9 mouse cellular contexts compared by ENCODE assay signal in genomic region chr13:23464224-23464637, GRCm38 (mm10). TPM values are rescaled to one million over a fixed set of nuclear protein-coding genes. Genes with fewer than 3 reads are reported as not detected.
DNase-seq lines count a peak whose midpoint lies in the region; ATAC-seq and TF ChIP-seq lines count a peak whose summit lies in the region.
"Had no signal": no experiment of that assay in that cellular context is flagged by ENCODE, and none has a peak within 500 bp of the region (broad histone marks: within the 10 kb centered on the region; RNA-seq: fewer than 3 reads in every experiment).

No protein-coding gene starts in this region.

- H3K36me3 ChIP-seq in ES-E14 (ENCODE audit: control insufficient read depth, insufficient read depth, low read length, poor library complexity, severe bottlenecking) (no peaks in the 10 kb centered on the region), macrophage (ENCODE audit: inconsistent target) (no peaks in the 10 kb centered on the region)
- no peaks in the 10 kb centered on the region for H3K36me3 ChIP-seq in heart, embryonic 12.5 days
- no peaks in the 10 kb centered on the region for H3K36me3 ChIP-seq in spleen, adult 2 months (ENCODE audit: control insufficient read depth, insufficient read depth, low read length)

- H3K4me1 ChIP-seq in ES-E14 (ENCODE audit: control insufficient read depth in 2 of 2, insufficient read depth in 2 of 2, low read length in 2 of 2, poor library complexity in 1 of 2), result peaks cover 2 to 7% of the 10 kb centered on the region in 2 experiments; a peak in 3 of 4 replicates
- H3K4me1 ChIP-seq in heart, embryonic 12.5 days (replicated peaks), result peaks cover 18% of the 10 kb centered on the region
- peaks cover 5% of the 10 kb centered on the region for H3K4me1 ChIP-seq in spleen, adult 2 months (ENCODE audit: control insufficient read depth, insufficient read depth, insufficient read length)

- no peaks in the 10 kb centered on the region for H3K27me3 ChIP-seq in heart, embryonic 12.5 days (replicated peaks)
- peaks cover 3% of the 10 kb centered on the region for H3K27me3 ChIP-seq in spleen, adult 2 months (ENCODE audit: control insufficient read depth, insufficient read depth, low read length)

- no peak for TF ChIP-seq CTCF in spleen, adult 2 months (IDR thresholded peaks at IDR 0.05; ENCODE audit: extremely low read depth, insufficient read depth, insufficient read length, insufficient replicate concordance)

- H3K79me2 ChIP-seq in macrophage (ENCODE audit: inconsistent target), result no peaks in the 10 kb centered on the region

- H3K4me3 ChIP-seq in ES-E14 (ENCODE audit: insufficient read depth in 1 of 2, low read depth in 1 of 2, low read length in 2 of 2, poor library complexity in 1 of 2, severe bottlenecking in 1 of 2), result peak overlapping the region; percentile 49 to 55
- peak overlapping the region; percentile 66 for H3K4me3 ChIP-seq in heart, embryonic 12.5 days
- peak overlapping the region; percentile 39 for H3K4me3 ChIP-seq in macrophage (ENCODE audit: inconsistent target)
- H3K4me3 ChIP-seq in spleen, adult 2 months (ENCODE audit: extremely low read depth, insufficient read depth, insufficient read length), result peak overlapping the region; percentile 55

- H3K27ac ChIP-seq in ES-E14 (ENCODE audit: insufficient read depth, low read depth, low read length, poor library complexity, severe bottlenecking) (no peak overlapping the region), macrophage (no peak overlapping the region)
- H3K27ac ChIP-seq in heart, embryonic 12.5 days (ENCODE audit: poor library complexity, severe bottlenecking), result peak overlapping the region; percentile 40
- no peak overlapping the region for H3K27ac ChIP-seq in spleen, adult 2 months (ENCODE audit: insufficient read depth, low read length)

- peak; percentile 35 to 39 for DNase-seq in adrenal gland, adult 18-20 months (ENCODE audit: low spot score in 2 of 2)
- no peak for DNase-seq in adrenal gland, postnatal 4 days (ENCODE audit: low spot score in 2 of 2)
- DNase-seq in ES-E14 (ENCODE audit: low read depth, low spot score), result no peak
- DNase-seq in cerebellum, postnatal 25 days, result peak; percentile 69
- DNase-seq in kidney, postnatal 10 days, result peak; percentile 31
- peak in 1 of 2 experiments; percentile 5 for DNase-seq in spleen, adult 2 months (ENCODE audit: low read depth in 1 of 2, low spot score in 2 of 2)

- peak overlapping the region; percentile 92 for H3K4me2 ChIP-seq in heart, embryonic 12.5 days

- in situ Hi-C loops in ES-E14 (cut with MboI; ENCODE audit: low sequenced_read_pairs in 2 of 2, unreplicated experiment in 2 of 2), result no loop called here

- under 1% methylated on average over 29 of the region's 29 CpGs for WGBS in heart, embryonic 12.5 days
- 1% methylated on average over 29 of the region's 29 CpGs for WGBS in macrophage (ENCODE audit: missing documents)
- 1% methylated on average over 29 of the region's 29 CpGs for WGBS in spleen, adult 2 months

- TF ChIP-seq POLR2A in spleen, adult 2 months (IDR thresholded peaks at IDR 0.05; ENCODE audit: low read depth, low read length), result no peak

- ATAC-seq in heart, embryonic 12.5 days (ENCODE audit: insufficient number of reproducible peaks, low FRiP score), result peak; percentile 71

- no peaks in the 10 kb centered on the region for H3K9me3 ChIP-seq in ES-E14 (ENCODE audit: control insufficient read depth, insufficient read depth, low read depth, low read length)
- H3K9me3 ChIP-seq in heart, embryonic 12.5 days (replicated peaks), result no peaks in the 10 kb centered on the region

- peak overlapping the region; percentile 26 for H3K9ac ChIP-seq in ES-E14 (ENCODE audit: insufficient read depth, low read depth, low read length, poor library complexity, severe bottlenecking)
- H3K9ac ChIP-seq in heart, embryonic 12.5 days, result peak overlapping the region; percentile 68

TF ChIP-seq in ES-E14, 5 proteins besides CTCF, POLR2A, EP300 and RAD21:
- TF ChIP-seq ZC3H11A (IDR thresholded peaks at IDR 0.05; ENCODE audit: borderline replicate concordance, low read depth, low read length) (no peak), HCFC1 (IDR thresholded peaks at IDR 0.05; ENCODE audit: borderline replicate concordance, insufficient read depth, low read length) (no peak)
TF ChIP-seq in ES-E14: peak in this region for 0.

RNA-seq across cellular contexts. Expression of gene Btn1a1, which starts 1.5 kb away (rescaled TPM):
- under 1 TPM in 1 of 2 experiments, not detected in 1; 0.10 TPM for total RNA-seq in adrenal gland, adult 18-20 months (2021)
- total RNA-seq in adrenal gland, postnatal 4 days (2021), result under 1 TPM; 0.20 to 0.87 TPM
- 0.11 and 0.62 TPM in 2 replicates for total RNA-seq in ES-E14 (2012; rRNA removed)
- polyA plus RNA-seq in heart, embryonic 12.5 days (2016; fragmentation: Nextera tagmentation; extraction: Ambion mirVana), result 2.6 and 2.9 TPM in 2 replicates
- not detected for total RNA-seq in macrophage (2018; cell fraction: chromatin; rRNA removed)
- total RNA-seq in macrophage (2018; cell fraction: cytosol; rRNA removed), result not detected
- total RNA-seq in macrophage (2018; cell fraction: nucleus; rRNA removed), result not detected
- not detected in 3 replicates for polyA plus RNA-seq in macrophage (2018)
- 0.19 and 0.56 TPM in 2 replicates for polyA plus RNA-seq in spleen, adult 2 months (2012; rRNA removed)
- total RNA-seq: layer of hippocampus, postnatal 10 days had no signal

RNA-seq across cellular contexts. Expression of gene Btn2a2, which starts 24.4 kb away (rescaled TPM):
- total RNA-seq in adrenal gland, adult 18-20 months (2021), result not detected
- total RNA-seq in adrenal gland, postnatal 4 days (2021), result under 1 TPM in 1 of 2 experiments, not detected in 1; 0.17 TPM
- 0.95 and 1.5 TPM in 2 replicates for total RNA-seq in ES-E14 (2012; rRNA removed)
- 0.45 and 0.58 TPM in 2 replicates for polyA plus RNA-seq in heart, embryonic 12.5 days (2016; fragmentation: Nextera tagmentation; extraction: Ambion mirVana)
- total RNA-seq in macrophage (2018; cell fraction: chromatin; rRNA removed), result not detected
- not detected for total RNA-seq in macrophage (2018; cell fraction: cytosol; rRNA removed)
- not detected for total RNA-seq in macrophage (2018; cell fraction: nucleus; rRNA removed)
- polyA plus RNA-seq in macrophage (2018), result not detected in 3 replicates
- 0.04 TPM in 1 of 2 replicates, not detected in the other for polyA plus RNA-seq in spleen, adult 2 months (2012; rRNA removed)

RNA-seq across cellular contexts. Expression of gene Abt1, which starts 40.6 kb away (rescaled TPM):
- 1 to 10 TPM; 7.9 to 8.4 TPM for total RNA-seq in adrenal gland, adult 18-20 months (2021)
- 1 to 10 TPM; 7.9 to 8.9 TPM for total RNA-seq in adrenal gland, postnatal 4 days (2021)
- total RNA-seq in ES-E14 (2012; rRNA removed), result 10.5 and 15.5 TPM in 2 replicates
- polyA plus RNA-seq in heart, embryonic 12.5 days (2016; fragmentation: Nextera tagmentation; extraction: Ambion mirVana), result 8.1 and 8.9 TPM in 2 replicates
- total RNA-seq in macrophage (2018; cell fraction: chromatin; rRNA removed), result 1 to 10 TPM in 20 of 26 experiments, under 1 TPM in 6; 0.46 to 3.6 (median 1.9) TPM
- total RNA-seq in macrophage (2018; cell fraction: cytosol; rRNA removed), result 1 to 10 TPM; 1.9 to 4.1 (median 3.4) TPM
- total RNA-seq in macrophage (2018; cell fraction: nucleus; rRNA removed), result 1 to 10 TPM in 24 of 26 experiments, under 1 TPM in 2; 0.59 to 4.0 (median 2.2) TPM
- 3.5 to 4.4 TPM (median 3.7 TPM) in 3 replicates for polyA plus RNA-seq in macrophage (2018)
- 1.8 TPM in 2 replicates for polyA plus RNA-seq in spleen, adult 2 months (2012; rRNA removed)

Comparison
In these comparisons a context has a peak if more than half of its experiments do, and no peak if none do; other contexts are left out.
1. DNase-seq: peak in adrenal gland, adult 18-20 months (2 of 2), cerebellum, postnatal 25 days (2 of 2) and kidney, postnatal 10 days (single experiment); none in adrenal gland, postnatal 4 days (0 of 2) and ES-E14 (single experiment).
2. Peak in every context shown above with its lines, with median percentiles within 50 percentile points of each other: H3K4me3 ChIP-seq.